Mouse (Mus musculus) MEL (cell line): ENCODE data around the gene BC052040. TPM values are rescaled to one million over a fixed set of nuclear protein-coding genes. Genes with fewer than 3 reads are reported as not detected.

ENCODE experiments used
- DNase-seq: peaks from one replicate; pipeline ENCODE4 v3.0.0; 2011; ENCODE audit warnings: low read depth, low spot score
- H3K27ac ChIP-seq: 2 replicates; pipeline ENCODE4 v1.5.1; 2012; ENCODE audit warnings: low read depth, mild to moderate bottlenecking, control low read depth, low read length, moderate library complexity; ENCODE audit not compliant: control insufficient read depth
- H3K27me3 ChIP-seq, 2 experiments: fragments of 150-350 bp in 1 of 2; sonication (generic) in 1 of 2; 2 replicates each; pipeline ENCODE4 v1.6.1; 2012; ENCODE audit warnings: low read length in 2 of 2, mild to moderate bottlenecking in 2 of 2, improper control_type of control experiment in 1 of 2, moderate library complexity in 1 of 2; ENCODE audit not compliant: insufficient read depth in 2 of 2, control insufficient read depth in 1 of 2
- H3K36me3 ChIP-seq, 2 experiments: 2 replicates each; pipeline ENCODE4 v1.6.1; 2012 to 2014; ENCODE audit warnings: low read length in 2 of 2, improper control_type of control experiment in 1 of 2, inconsistent platforms in 1 of 2, mild to moderate bottlenecking in 1 of 2; ENCODE audit not compliant: insufficient read depth in 2 of 2, control insufficient read depth in 1 of 2
- H3K4me1 ChIP-seq, 2 experiments: fragments of 150-350 bp in 1 of 2; sonication (generic) in 1 of 2; 2 replicates each; pipeline ENCODE4 v1.6.1; 2012; ENCODE audit warnings: low read length in 2 of 2, improper control_type of control experiment in 1 of 2, mild to moderate bottlenecking in 1 of 2; ENCODE audit not compliant: insufficient read depth in 2 of 2, control insufficient read depth in 1 of 2
- H3K4me3 ChIP-seq, 2 experiments: fragments of 150-350 bp in 1 of 2; sonication (generic) in 1 of 2; 2 replicates each; pipeline ENCODE4 v1.5.1; 2012; ENCODE audit warnings: low read depth in 2 of 2, low read length in 2 of 2, mild to moderate bottlenecking in 2 of 2, moderate library complexity in 2 of 2, control low read depth in 1 of 2, improper control_type of control experiment in 1 of 2; ENCODE audit not compliant: control insufficient read depth in 1 of 2, insufficient read depth in 1 of 2
- H3K79me2 ChIP-seq: 2 replicates; pipeline ENCODE4 v1.6.1; 2012; ENCODE audit warnings: mild to moderate bottlenecking, low read length, moderate library complexity; ENCODE audit not compliant: control insufficient read depth, poor library complexity, insufficient read depth
- H3K9ac ChIP-seq: 2 replicates; pipeline ENCODE4 v1.6.1; 2012; ENCODE audit warnings: low read depth, mild to moderate bottlenecking, control low read depth, low read length, moderate library complexity; ENCODE audit not compliant: control insufficient read depth, poor library complexity, severe bottlenecking
- H3K9me3 ChIP-seq: fragments of 150-350 bp; sonication (generic); replicated peaks from 2 replicates; pipeline ENCODE4 v1.6.1; 2012; ENCODE audit warnings: mild to moderate bottlenecking, low read length, improper control_type of control experiment, moderate library complexity; ENCODE audit not compliant: insufficient read depth
- BHLHE40 ChIP-seq: IDR thresholded peaks from 2 replicates; pipeline ENCODE4 v1.6.1; 2012; ENCODE audit warnings: low read depth, mild to moderate bottlenecking, inconsistent platforms, low read length, improper control_type of control experiment, borderline replicate concordance
- CHD1 ChIP-seq: IDR thresholded peaks from 2 replicates; pipeline ENCODE4 v1.6.1; 2012; ENCODE audit warnings: low read depth, mild to moderate bottlenecking, inconsistent platforms, low read length, improper control_type of control experiment
- CTCF ChIP-seq, 3 experiments: IDR thresholded peaks in 2 of 3; conservative IDR thresholded peaks in 1 of 3; 2 replicates each; pipeline ENCODE4 v1.5.1; 2011 to 2012; ENCODE audit warnings: low read length in 3 of 3, low read depth in 2 of 3, mild to moderate bottlenecking in 2 of 3, improper control_type of control experiment in 1 of 3, inconsistent platforms in 1 of 3, mixed read lengths in 1 of 3, moderate library complexity in 1 of 3; ENCODE audit not compliant: control insufficient read depth in 1 of 3, insufficient read depth in 1 of 3, poor library complexity in 1 of 3, severe bottlenecking in 1 of 3
- E2F4 ChIP-seq: IDR thresholded peaks from 2 replicates; pipeline ENCODE4 v1.6.1; 2011; ENCODE audit warnings: low read depth, low read length, improper control_type of control experiment, borderline replicate concordance
- EP300 ChIP-seq, 2 experiments: IDR thresholded peaks; 2 replicates each; pipeline ENCODE4 v1.6.1; 2011; ENCODE audit warnings: improper control_type of control experiment in 2 of 2, low read length in 2 of 2, low read depth in 1 of 2, mild to moderate bottlenecking in 1 of 2
- ETS1 ChIP-seq: IDR thresholded peaks from 2 replicates; pipeline ENCODE4 v1.6.1; 2012; ENCODE audit warnings: low read depth, mild to moderate bottlenecking, inconsistent platforms, low read length, improper control_type of control experiment, moderate library complexity
- HCFC1 ChIP-seq: IDR thresholded peaks from 2 replicates; pipeline ENCODE4 v1.6.1; 2012; ENCODE audit warnings: low read depth, mild to moderate bottlenecking, inconsistent platforms, low read length, improper control_type of control experiment, moderate library complexity
- JUND ChIP-seq: IDR thresholded peaks from 2 replicates; pipeline ENCODE4 v1.6.1; 2011; ENCODE audit warnings: low read depth, mild to moderate bottlenecking, improper control_type of control experiment, low read length
- MAFK ChIP-seq: IDR thresholded peaks from 2 replicates; pipeline ENCODE4 v1.6.1; 2011; ENCODE audit warnings: low read depth, mild to moderate bottlenecking, low read length, improper control_type of control experiment, borderline replicate concordance
- MXI1 ChIP-seq: IDR thresholded peaks from 2 replicates; pipeline ENCODE4 v1.6.1; 2011; ENCODE audit warnings: mild to moderate bottlenecking, low read depth, low read length, improper control_type of control experiment
- MYB ChIP-seq: IDR thresholded peaks from 2 replicates; pipeline ENCODE4 v1.6.1; 2011; ENCODE audit warnings: mild to moderate bottlenecking, low read depth, low read length, improper control_type of control experiment
- MYC ChIP-seq: IDR thresholded peaks from 2 replicates; pipeline ENCODE4 v1.6.1; 2011; ENCODE audit warnings: low read depth, mild to moderate bottlenecking, low read length, improper control_type of control experiment, moderate library complexity
- NELFE ChIP-seq: IDR thresholded peaks from 2 replicates; pipeline ENCODE4 v1.6.1; 2011; ENCODE audit warnings: low read depth, low read length, improper control_type of control experiment
- NRF1 ChIP-seq: IDR thresholded peaks from 2 replicates; pipeline ENCODE4 v1.6.1; 2014; ENCODE audit warnings: low read depth, mild to moderate bottlenecking, inconsistent platforms, low read length, improper control_type of control experiment, moderate library complexity; ENCODE audit not compliant: poor library complexity, insufficient read depth, severe bottlenecking
- POLR2A ChIP-seq, 2 experiments: IDR thresholded peaks; 2 replicates each; pipeline ENCODE4 v1.6.1; 2011 to 2012; ENCODE audit warnings: low read length in 2 of 2, mild to moderate bottlenecking in 2 of 2, control low read depth in 1 of 2, improper control_type of control experiment in 1 of 2, low read depth in 1 of 2, moderate library complexity in 1 of 2; ENCODE audit not compliant: control insufficient read depth in 1 of 2, insufficient read depth in 1 of 2, poor library complexity in 1 of 2
- POLR2AphosphoS2 ChIP-seq: IDR thresholded peaks from 2 replicates; pipeline ENCODE4 v1.6.1; 2011; ENCODE audit warnings: low read length, improper control_type of control experiment
- POLR2AphosphoS5 ChIP-seq: IDR thresholded peaks from 2 replicates; pipeline ENCODE4 v1.6.1; 2012; ENCODE audit warnings: low read depth, borderline replicate concordance, mild to moderate bottlenecking, inconsistent platforms, low read length, moderate library complexity, mixed read lengths
- RAD21 ChIP-seq: IDR thresholded peaks from 2 replicates; pipeline ENCODE4 v1.6.1; 2011; ENCODE audit warnings: mild to moderate bottlenecking, low read depth, low read length, improper control_type of control experiment
- SIN3A ChIP-seq: IDR thresholded peaks from 2 replicates; pipeline ENCODE4 v1.6.1; 2012; ENCODE audit warnings: low read length, improper control_type of control experiment, inconsistent platforms
- SMC3 ChIP-seq: IDR thresholded peaks from 2 replicates; pipeline ENCODE4 v1.6.1; 2011; ENCODE audit warnings: low read depth, low read length, improper control_type of control experiment
- TAL1 ChIP-seq: IDR thresholded peaks from 2 replicates; pipeline ENCODE4 v1.6.1; 2012; ENCODE audit warnings: mild to moderate bottlenecking, inconsistent platforms, low read length, moderate library complexity, mixed read lengths
- TCF12 ChIP-seq: IDR thresholded peaks from 2 replicates; pipeline ENCODE4 v1.6.1; 2014; ENCODE audit warnings: low read depth, mild to moderate bottlenecking, inconsistent platforms, low read length, improper control_type of control experiment, moderate library complexity
- USF2 ChIP-seq, 2 experiments: IDR thresholded peaks; 2 replicates each; pipeline ENCODE4 v1.6.1; 2011 to 2012; ENCODE audit warnings: improper control_type of control experiment in 2 of 2, low read length in 2 of 2, borderline replicate concordance in 1 of 2, inconsistent platforms in 1 of 2, low read depth in 1 of 2, mild to moderate bottlenecking in 1 of 2; ENCODE audit not compliant: insufficient read depth in 1 of 2
- ZKSCAN1 ChIP-seq: IDR thresholded peaks from 2 replicates; pipeline ENCODE4 v1.6.1; 2012; ENCODE audit warnings: low read depth, mild to moderate bottlenecking, inconsistent platforms, low read length, improper control_type of control experiment, moderate library complexity
- ZNF384 ChIP-seq: IDR thresholded peaks from 2 replicates; pipeline ENCODE4 v1.6.1; 2012; ENCODE audit warnings: low read depth, mild to moderate bottlenecking, inconsistent platforms, low read length, improper control_type of control experiment
- polyA plus RNA-seq, 2 experiments: library from polyadenylated mRNA; stranded (reverse) in 1 of 2; unstranded in 1 of 2; fragments of >175 nt in 1 of 2; fragments of >200 nt in 1 of 2; gene quantifications; 2 replicates each; pipeline versions ENCODE4 v1.2.1 to v1.2.4; 2012; ENCODE audit warnings: low replicate concordance in 2 of 2, low read depth in 1 of 2; ENCODE audit not compliant: insufficient read length in 2 of 2, insufficient read depth in 1 of 2, missing spikeins in 1 of 2
- total RNA-seq: library from RNA; depleted of rRNA; stranded (reverse); fragments of 300-350 nt; gene quantifications from 2 replicates; pipeline ENCODE4 v1.2.3, GENCODE M21; 2012

The BC052040 gene
- total and polyA plus RNA-seq, 3 experiments: 5.3 to 18.2 TPM; not detected in 1

GRCm38 (mm10) chr2:115730502-115730901 lies 149.0 kb downstream of the BC052040 start:
- H3K4me3 ChIP-seq: no peak overlapping the region
- no peaks in the 10 kb centered on the region for H3K9me3 ChIP-seq
- H3K36me3 ChIP-seq: no peaks in the 10 kb centered on the region
- DNase-seq: no peak
- no peaks in the 10 kb centered on the region for H3K4me1 ChIP-seq
- H3K27me3 ChIP-seq: no peaks in the 10 kb centered on the region
- H3K79me2 ChIP-seq: no peaks in the 10 kb centered on the region
- no peak overlapping the region for H3K9ac ChIP-seq
- no peak overlapping the region for H3K27ac ChIP-seq
- no peak for TF ChIP-seq SMC3
- no peak for TF ChIP-seq HCFC1
- TF ChIP-seq SIN3A: no peak
- no peak for TF ChIP-seq POLR2AphosphoS5
- TF ChIP-seq POLR2AphosphoS2: no peak
- no peak for TF ChIP-seq NELFE
- TF ChIP-seq E2F4: no peak
- TF ChIP-seq TAL1: no peak
- TF ChIP-seq JUND: no peak

- no peaks in the 10 kb centered on the region for H3K9me3 ChIP-seq
- DNase-seq: no peak
- H3K27me3 ChIP-seq: no peaks in the 10 kb centered on the region
- no peak overlapping the region for H3K27ac ChIP-seq
- no peaks in the 10 kb centered on the region for H3K79me2 ChIP-seq
- TF ChIP-seq MXI1: no peak
- no peak for TF ChIP-seq BHLHE40
- no peak for TF ChIP-seq POLR2A (IDR thresholded peaks at IDR 0.05; ENCODE audit: control insufficient read depth in 1 of 2, insufficient read depth in 1 of 2, low read depth in 1 of 2, low read length in 2 of 2, poor library complexity in 1 of 2)
- TF ChIP-seq, all 39 proteins: peak for 0
- Histone ChIP-seq H3K4me3 (no peak overlapping the region), H3K9ac (no peak overlapping the region), H3K36me3 (no peaks in the 10 kb centered on the region), H3K4me1 (no peaks in the 10 kb centered on the region)
These were observed 149.7 kb downstream of the BC052040 start for GRCm38 (mm10) chr2:115731171-115731570.

GRCm38 (mm10) chr2:115732572-115732971 lies 151.1 kb downstream of the BC052040 start:
- no peak for DNase-seq
- Histone ChIP-seq H3K4me3 (no peak overlapping the region), H3K9ac (no peak overlapping the region), H3K79me2 (no peaks in the 10 kb centered on the region), H3K27ac (no peak overlapping the region), H3K36me3 (no peaks in the 10 kb centered on the region), H3K4me1 (no peaks in the 10 kb centered on the region), H3K27me3 (no peaks in the 10 kb centered on the region), H3K9me3 (no peaks in the 10 kb centered on the region)
- TF ChIP-seq ETS1 (no peak), MYC (no peak), MAFK (no peak), SMC3 (no peak), NELFE (no peak), ZKSCAN1 (no peak), TCF12 (no peak), E2F4 (no peak), ZNF384 (no peak), RAD21 (no peak), USF2 (IDR thresholded peaks at IDR 0.05; ENCODE audit: borderline replicate concordance in 1 of 2, insufficient read depth in 1 of 2, low read depth in 1 of 2, low read length in 2 of 2) (no peak), EP300 (IDR thresholded peaks at IDR 0.05; ENCODE audit: low read depth in 1 of 2, low read length in 2 of 2) (no peak), NRF1 (no peak), CTCF (IDR thresholded peaks at IDR 0.05 in 2 of 3, conservative IDR thresholded peaks at IDR 0.05 in 1 of 3; ENCODE audit: control insufficient read depth in 1 of 3, insufficient read depth in 1 of 3, low read depth in 2 of 3, low read length in 3 of 3, poor library complexity in 1 of 3, severe bottlenecking in 1 of 3) (no peak), CHD1 (no peak), MXI1 (no peak), MYB (no peak)
